Mouse (Mus musculus): ENCODE measurements around the gene Gm20503.

GRCm38 (mm10) chr4:59002948-59003805, at the start of gene Gm20503:
- no peak for TF ChIP-seq EP300 (IDR thresholded peaks at IDR 0.05)
- no peak for TF ChIP-seq CTCF (IDR thresholded peaks at IDR 0.05)
